25 mouse cellular contexts compared by ENCODE assay signal in genomic region chr13:86004907-86005675, GRCm38 (mm10). TPM values are rescaled to one million over a fixed set of nuclear protein-coding genes. Genes with fewer than 3 reads are reported as not detected.
DNase-seq lines count a peak whose midpoint lies in the region; ATAC-seq lines count a peak whose summit lies in the region.
"Had no signal": no experiment of that assay in that cellular context is flagged by ENCODE, and none has a peak within 500 bp of the region (broad histone marks: within the 10 kb centered on the region; RNA-seq: fewer than 3 reads in every experiment).

No protein-coding gene starts in this region.

- H3K27ac ChIP-seq in hindbrain, embryonic 12.5 days = no peak overlapping the region
- H3K27ac ChIP-seq: embryonic facial prominence, embryonic 12.5 days; forebrain, embryonic 12.5 days; hindbrain, embryonic 13.5 days; kidney, embryonic 15.5 days; liver, embryonic 13.5 days; stomach, embryonic 15.5 days had no signal

- H3K4me2 ChIP-seq in hindbrain, embryonic 12.5 days (replicated peaks) = no peak overlapping the region
- H3K4me2 ChIP-seq: embryonic facial prominence, embryonic 12.5 days; forebrain, embryonic 12.5 days; hindbrain, embryonic 13.5 days; kidney, embryonic 15.5 days; liver, embryonic 13.5 days; midbrain, embryonic 11.5 days; stomach, embryonic 15.5 days had no signal

- DNase-seq in layer of hippocampus, adult 11-12 months (ENCODE audit: low spot score) = peak; percentile 17
- no peak for DNase-seq in layer of hippocampus, postnatal 25 days (ENCODE audit: extremely low spot score in 1 of 2, low spot score in 1 of 2)
- DNase-seq in right cerebral cortex, adult 18-20 months = peak; percentile 2
- DNase-seq in right cerebral cortex, postnatal 4 days = no peak
- peak; percentile 39 to 56 for DNase-seq in right cerebral cortex, postnatal 10 days (ENCODE audit: low spot score in 2 of 2)
- no peak for DNase-seq in urinary bladder, postnatal 36 days (ENCODE audit: low spot score in 2 of 2)
- DNase-seq in heart, adult 8-10 months (ENCODE audit: low spot score) = no peak
- DNase-seq: adrenal gland, postnatal 14 days; cerebellum, adult 11 months; cerebellum, postnatal 10 days; gastrocnemius, postnatal 10 days; kidney, adult 11 months; kidney, postnatal 36 days; liver, embryonic 13.5 days; lung, adult 2 months; lung, postnatal 14 days; thymus, adult 2 months; thymus, postnatal 4 days had no signal

- WGBS in hindbrain, embryonic 12.5 days = 83% methylated on average over 7 of the region's 7 CpGs

- H3K27me3 ChIP-seq in hindbrain, embryonic 12.5 days = no peaks in the 10 kb centered on the region
- H3K27me3 ChIP-seq: embryonic facial prominence, embryonic 12.5 days; forebrain, embryonic 12.5 days; hindbrain, embryonic 13.5 days; kidney, embryonic 15.5 days; liver, embryonic 13.5 days; stomach, embryonic 15.5 days had no signal

- H3K9me3 ChIP-seq in hindbrain, embryonic 12.5 days (replicated peaks) = no peaks in the 10 kb centered on the region
- H3K9me3 ChIP-seq: embryonic facial prominence, embryonic 12.5 days; forebrain, embryonic 12.5 days; hindbrain, embryonic 13.5 days; kidney, embryonic 15.5 days; liver, embryonic 13.5 days; stomach, embryonic 15.5 days had no signal

- no peak for ATAC-seq in hindbrain, embryonic 12.5 days (ENCODE audit: low FRiP score)

- H3K4me1 ChIP-seq in hindbrain, embryonic 12.5 days = no peaks in the 10 kb centered on the region
- H3K4me1 ChIP-seq: embryonic facial prominence, embryonic 12.5 days; forebrain, embryonic 12.5 days; hindbrain, embryonic 13.5 days; kidney, embryonic 15.5 days; liver, embryonic 13.5 days; stomach, embryonic 15.5 days had no signal

- no peaks in the 10 kb centered on the region for H3K36me3 ChIP-seq in hindbrain, embryonic 12.5 days
- H3K36me3 ChIP-seq: embryonic facial prominence, embryonic 12.5 days; forebrain, embryonic 12.5 days; hindbrain, embryonic 13.5 days; kidney, embryonic 15.5 days; liver, embryonic 13.5 days; stomach, embryonic 15.5 days had no signal

- no peak overlapping the region for H3K4me3 ChIP-seq in hindbrain, embryonic 12.5 days
- H3K4me3 ChIP-seq: embryonic facial prominence, embryonic 12.5 days; forebrain, embryonic 12.5 days; hindbrain, embryonic 13.5 days; kidney, embryonic 15.5 days; liver, embryonic 13.5 days; stomach, embryonic 15.5 days had no signal

- H3K9ac ChIP-seq in hindbrain, embryonic 12.5 days = no peak overlapping the region
- H3K9ac ChIP-seq: embryonic facial prominence, embryonic 12.5 days; forebrain, embryonic 12.5 days; hindbrain, embryonic 13.5 days; kidney, embryonic 15.5 days; liver, embryonic 13.5 days; stomach, embryonic 15.5 days had no signal

RNA-seq across cellular contexts. Expression of gene Cox7c, which starts 41.6 kb away (rescaled TPM):
- total RNA-seq in layer of hippocampus, postnatal 25 days (2021) = 100 to 1,000 TPM; 366 to 419 TPM
- 631 and 636 TPM in 2 replicates for polyA plus RNA-seq in hindbrain, embryonic 12.5 days (2016; fragmentation: Nextera tagmentation; extraction: Ambion mirVana)
- total RNA-seq in heart, adult 8-10 months (2022) = 1,000 to 10,000 TPM; 1,325 to 1,595 (median 1,417) TPM

Comparison
In these comparisons a context has a peak if more than half of its experiments do, and no peak if none do; other contexts are left out.
1. DNase-seq: peak in layer of hippocampus, adult 11-12 months (single experiment), right cerebral cortex, adult 18-20 months (single experiment) and right cerebral cortex, postnatal 10 days (2 of 2); none in layer of hippocampus, postnatal 25 days (0 of 2), right cerebral cortex, postnatal 4 days (single experiment), urinary bladder, postnatal 36 days (0 of 2) and heart, adult 8-10 months (single experiment).